Mouse (Mus musculus) embryonic facial prominence, embryonic 14.5 days (tissue): ENCODE results near the gene Kcna2. TPM values are rescaled to one million over a fixed set of nuclear protein-coding genes. Genes with fewer than 3 reads are reported as not detected.

ENCODE experiments used
- ATAC-seq: fragments of 200-750 bp; cut with Nextera tagmentation; 2 replicates; pipeline ENCODE4 v1.8.0; 2017; ENCODE audit warnings: low read depth, moderate number of reproducible peaks, moderate TSS enrichment
- DNase-seq: peaks from one replicate; pipeline ENCODE4 v3.0.0-alpha.2; 2015; ENCODE audit warnings: low spot score
- H3K27ac ChIP-seq: fragments of 300-500 bp; sonication (generic); replicated peaks from 2 replicates; pipeline ENCODE4 v1.5.1; 2014; ENCODE audit warnings: low read depth, mild to moderate bottlenecking, low read length, moderate library complexity
- H3K27me3 ChIP-seq: fragments of 300-500 bp; sonication (generic); replicated peaks from 2 replicates; pipeline ENCODE4 v1.6.1; 2014; ENCODE audit warnings: low read length; ENCODE audit not compliant: control insufficient read depth, insufficient read depth
- H3K36me3 ChIP-seq: fragments of 300-500 bp; sonication (generic); 2 replicates; pipeline ENCODE4 v1.6.1; 2014; ENCODE audit warnings: low read length, mixed read lengths; ENCODE audit not compliant: control insufficient read depth, insufficient read depth
- H3K4me1 ChIP-seq: fragments of 300-500 bp; sonication (generic); 2 replicates; pipeline ENCODE4 v1.6.1; 2014; ENCODE audit warnings: antibody characterized with exemption, low read length; ENCODE audit not compliant: control insufficient read depth, insufficient read depth
- H3K4me2 ChIP-seq: fragments of 300-500 bp; sonication (generic); 2 replicates; pipeline ENCODE4 v1.6.1; 2014; ENCODE audit warnings: low read depth, mild to moderate bottlenecking, low read length, moderate library complexity, mixed read lengths
- H3K4me3 ChIP-seq: fragments of 300-500 bp; sonication (generic); 2 replicates; pipeline ENCODE4 v1.5.1; 2014; ENCODE audit warnings: low read depth, mild to moderate bottlenecking, low read length
- H3K9ac ChIP-seq: fragments of 300-500 bp; sonication (generic); 2 replicates; pipeline ENCODE4 v1.6.1; 2014; ENCODE audit warnings: low read depth, mild to moderate bottlenecking, low read length, moderate library complexity, mixed read lengths
- H3K9me3 ChIP-seq: fragments of 300-500 bp; sonication (generic); 2 replicates; pipeline ENCODE4 v1.6.1; 2016; ENCODE audit warnings: low read length; ENCODE audit not compliant: control insufficient read depth
- WGBS: fragments of 180-500 bp; shearing (Covaris S2); extraction: QIAGEN DNeasy Blood & Tissue Kit; methylation state at CpG from one replicate; pipeline ENCODE4 v1.1.7; 2014; 5-methylcytosine and 5-hydroxymethylcytosine counted together
- polyA plus RNA-seq: library from polyadenylated mRNA; unstranded; fragments of >200 nt; fragmentation: Nextera tagmentation; extraction: Ambion mirVana; gene quantifications from 2 replicates; pipeline ENCODE4 v1.2.1, GENCODE M21; 2014

Gene Kcna2
- polyA plus RNA-seq, 1 experiment from 2014 or later = 0.42 TPM

DNA sequence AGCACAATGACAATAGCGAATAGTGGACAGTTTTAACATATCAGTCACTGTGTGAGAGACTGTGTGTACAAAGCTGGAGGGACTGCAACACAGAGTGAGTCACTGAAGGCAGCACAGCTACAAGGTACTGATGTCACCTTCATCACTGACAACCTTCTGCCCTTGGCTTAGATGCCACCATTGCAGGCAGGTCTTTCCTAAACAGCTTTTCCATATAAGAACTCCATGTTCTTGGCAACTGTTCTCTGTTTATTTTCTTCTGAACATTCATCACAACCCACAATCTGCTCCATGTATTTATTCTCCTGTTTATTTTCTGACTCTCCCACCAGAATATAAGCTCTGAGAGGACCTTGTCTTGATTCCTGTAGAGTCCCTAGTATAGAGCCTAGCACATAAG is 26.7 kb downstream of the Kcna2 start:
- Histone ChIP-seq H3K4me3 (no peak overlapping the region), H3K9ac (no peak overlapping the region), H3K4me1 (no peaks in the 10 kb centered on the region), H3K27ac (no peak overlapping the region), H3K36me3 (no peaks in the 10 kb centered on the region), H3K9me3 (no peaks in the 10 kb centered on the region), H3K4me2 (no peak overlapping the region), H3K27me3 (no peaks in the 10 kb centered on the region)
- DNase-seq (no peak), ATAC-seq (no peak)
- 83% methylated on average over 1 of the region's 1 CpGs for WGBS

DNA sequence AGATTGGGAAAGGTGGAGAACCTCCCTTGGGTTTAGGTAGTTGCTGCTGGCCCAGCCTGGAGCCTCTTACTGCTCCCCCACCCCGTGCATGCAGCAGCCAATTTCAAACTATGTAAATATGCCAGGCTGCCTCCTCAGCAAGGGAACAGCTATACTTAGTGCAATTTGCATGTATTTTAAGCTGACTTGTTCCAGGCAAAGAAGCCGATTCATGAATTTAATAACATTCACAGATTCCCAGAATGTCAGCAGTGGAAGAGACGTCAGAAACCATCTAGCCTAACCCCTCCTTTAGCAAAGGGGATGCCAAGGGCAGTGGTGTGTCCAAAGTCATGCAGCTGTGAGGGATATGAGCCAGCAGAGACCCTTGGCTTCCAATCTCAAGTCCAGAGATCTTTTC is 27.5 kb downstream of the Kcna2 start:
- no peak overlapping the region for H3K27ac ChIP-seq
- H3K9ac ChIP-seq = no peak overlapping the region
- no peak overlapping the region for H3K4me3 ChIP-seq
- no peak for DNase-seq
- H3K4me1 ChIP-seq = no peaks in the 10 kb centered on the region
- H3K36me3 ChIP-seq = no peaks in the 10 kb centered on the region
- ATAC-seq = no peak
- no peak overlapping the region for H3K4me2 ChIP-seq
- WGBS = 51% methylated on average over 3 of the region's 3 CpGs
- H3K27me3 ChIP-seq = no peaks in the 10 kb centered on the region
- H3K9me3 ChIP-seq = no peaks in the 10 kb centered on the region

DNA sequence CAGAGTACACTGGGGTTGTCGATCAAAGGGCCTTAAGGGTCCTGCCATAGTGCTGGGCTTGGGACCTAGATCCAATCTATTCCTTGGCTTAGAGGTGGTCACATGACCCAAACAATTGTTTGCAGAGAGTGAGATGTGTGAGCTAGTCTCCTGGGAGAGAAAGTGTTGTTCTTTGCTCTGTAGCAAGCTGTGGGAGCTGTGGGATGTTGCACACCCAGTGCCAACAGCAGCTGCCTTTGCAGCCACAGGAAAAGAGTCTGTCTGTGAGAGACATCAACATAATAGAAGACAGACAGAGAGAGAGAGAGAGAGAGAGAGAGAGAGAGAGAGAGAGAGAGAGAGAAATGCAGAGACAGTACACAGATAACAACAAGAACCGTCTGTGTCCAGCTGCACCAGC is 28.3 kb downstream of the Kcna2 start:
- H3K36me3 ChIP-seq = no peaks in the 10 kb centered on the region
- H3K27ac ChIP-seq = no peak overlapping the region
- H3K9me3 ChIP-seq = no peaks in the 10 kb centered on the region
- DNase-seq (no peak), ATAC-seq (no peak)
- no peak overlapping the region for H3K9ac ChIP-seq
- H3K27me3 ChIP-seq = no peaks in the 10 kb centered on the region
- no peak overlapping the region for H3K4me2 ChIP-seq
- H3K4me1 ChIP-seq = no peaks in the 10 kb centered on the region
- H3K4me3 ChIP-seq = no peak overlapping the region
- 69% methylated on average over 2 of the region's 2 CpGs for WGBS

DNA sequence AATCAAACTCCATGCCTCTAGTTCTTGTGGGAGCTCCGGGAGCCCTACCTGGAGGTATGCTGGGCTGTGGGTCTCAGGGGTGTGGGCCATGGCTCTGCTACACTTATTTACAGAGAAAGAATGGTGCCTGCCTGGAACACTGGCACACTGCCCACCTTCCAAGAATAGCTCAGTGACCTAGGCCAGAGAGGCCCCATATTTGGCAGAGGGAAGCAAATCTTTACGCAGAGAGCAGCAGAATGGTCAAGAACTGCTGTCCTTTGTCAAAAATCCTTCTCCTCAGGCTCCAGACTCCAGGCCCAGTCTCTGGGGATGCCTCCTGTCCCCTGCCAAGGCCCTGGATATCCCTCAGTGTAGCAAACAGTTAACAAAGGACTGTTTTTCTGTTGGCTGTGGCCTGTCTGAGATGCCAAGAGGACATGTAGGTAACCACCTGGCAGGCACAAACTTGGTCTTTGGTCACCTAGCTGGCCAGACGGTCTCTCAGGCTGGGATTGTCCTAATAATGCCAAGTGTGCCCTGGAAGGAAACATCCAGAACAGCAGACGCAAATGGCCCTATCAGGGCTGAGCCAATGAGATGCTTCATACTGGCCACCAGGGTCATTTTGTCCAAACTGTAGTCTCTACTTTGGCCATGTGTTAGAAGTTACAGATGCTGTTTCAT is 29.8 kb downstream of the Kcna2 start:
- no peak overlapping the region for H3K27ac ChIP-seq
- DNase-seq = no peak
- H3K9ac ChIP-seq = no peak overlapping the region
- no peak for ATAC-seq
- H3K4me1 ChIP-seq = no peaks in the 10 kb centered on the region
- H3K4me3 ChIP-seq = no peak overlapping the region
- H3K9me3 ChIP-seq = no peaks in the 10 kb centered on the region
- 69% methylated on average over 4 of the region's 4 CpGs for WGBS
- H3K27me3 ChIP-seq = no peaks in the 10 kb centered on the region
- no peak overlapping the region for H3K4me2 ChIP-seq
- no peaks in the 10 kb centered on the region for H3K36me3 ChIP-seq

DNA sequence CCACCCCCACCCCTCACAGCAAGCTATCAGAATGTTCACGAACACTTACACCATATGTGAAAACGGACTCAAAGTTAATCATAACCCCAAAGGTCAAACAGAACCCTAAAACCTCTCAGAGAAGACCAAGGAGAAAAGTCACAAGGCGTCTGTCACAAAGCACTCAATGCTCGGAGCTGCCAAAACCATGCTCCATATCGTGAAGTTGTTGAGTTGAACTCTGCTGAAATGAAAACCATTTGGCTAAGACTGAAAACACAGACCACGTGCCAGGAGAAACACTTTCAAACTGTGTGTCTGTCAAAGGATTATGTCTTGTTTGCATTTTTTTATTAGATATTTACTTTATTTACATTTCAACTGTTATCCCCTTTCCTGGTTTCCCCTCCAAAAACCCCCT is 30.9 kb downstream of the Kcna2 start:
- no peaks in the 10 kb centered on the region for H3K9me3 ChIP-seq
- WGBS = 66% methylated on average over 6 of the region's 6 CpGs
- H3K27ac ChIP-seq = no peak overlapping the region
- H3K4me3 ChIP-seq = no peak overlapping the region
- ATAC-seq (no peak), DNase-seq (no peak)
- no peaks in the 10 kb centered on the region for H3K27me3 ChIP-seq
- no peaks in the 10 kb centered on the region for H3K4me1 ChIP-seq
- no peak overlapping the region for H3K9ac ChIP-seq
- H3K4me2 ChIP-seq = no peak overlapping the region
- no peaks in the 10 kb centered on the region for H3K36me3 ChIP-seq

DNA sequence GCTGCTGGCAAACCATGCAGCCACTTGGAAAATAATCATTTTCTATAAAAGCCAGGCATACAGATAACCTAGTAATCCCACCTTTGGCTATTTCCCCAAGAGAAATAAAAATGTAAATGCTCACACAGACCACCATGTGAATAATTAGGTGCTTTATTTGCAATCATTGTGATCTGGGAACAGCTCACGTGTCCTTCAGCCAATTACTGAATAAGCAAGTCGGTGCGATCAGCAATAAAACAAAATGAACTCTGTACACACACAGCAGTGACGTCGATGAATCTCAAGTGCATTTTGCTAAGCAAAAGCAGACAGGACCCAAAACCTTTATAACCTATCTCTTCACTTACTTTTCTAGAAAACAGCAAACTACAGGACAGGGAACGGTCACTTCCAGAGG is 31.7 kb downstream of the Kcna2 start:
- no peak overlapping the region for H3K27ac ChIP-seq
- no peaks in the 10 kb centered on the region for H3K9me3 ChIP-seq
- no peaks in the 10 kb centered on the region for H3K36me3 ChIP-seq
- DNase-seq = no peak
- H3K27me3 ChIP-seq = no peaks in the 10 kb centered on the region
- no peak overlapping the region for H3K4me2 ChIP-seq
- no peaks in the 10 kb centered on the region for H3K4me1 ChIP-seq
- ATAC-seq = no peak
- H3K9ac ChIP-seq = no peak overlapping the region
- no peak overlapping the region for H3K4me3 ChIP-seq
- WGBS = 81% methylated on average over 6 of the region's 6 CpGs

DNA sequence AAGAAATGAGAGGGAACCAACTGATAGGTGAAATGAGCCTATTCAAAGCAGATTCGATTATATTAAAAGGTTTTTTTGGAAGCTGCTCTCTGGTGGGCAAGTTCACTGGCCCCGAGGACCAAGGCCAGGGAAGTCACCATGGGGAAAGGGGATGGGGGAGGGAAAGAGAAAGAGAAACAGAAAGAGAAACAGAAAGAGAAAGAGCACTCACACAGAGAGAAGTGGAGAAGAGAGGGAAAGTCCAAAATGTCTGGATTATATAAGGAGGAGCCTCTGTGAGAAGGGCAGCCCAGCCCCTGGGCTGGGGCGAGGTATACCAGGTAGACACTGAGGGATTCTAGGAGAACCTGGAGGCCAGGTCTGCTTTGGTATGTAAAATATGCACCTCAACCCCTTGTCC is 33.5 kb downstream of the Kcna2 start:
- Histone ChIP-seq H3K4me1 (no peaks in the 10 kb centered on the region), H3K4me3 (no peak overlapping the region), H3K4me2 (no peak overlapping the region), H3K9ac (no peak overlapping the region), H3K36me3 (no peaks in the 10 kb centered on the region), H3K27ac (no peak overlapping the region), H3K9me3 (no peaks in the 10 kb centered on the region), H3K27me3 (no peaks in the 10 kb centered on the region)
- no peak for ATAC-seq
- DNase-seq = no peak
- WGBS = 74% methylated on average over 3 of the region's 3 CpGs

DNA sequence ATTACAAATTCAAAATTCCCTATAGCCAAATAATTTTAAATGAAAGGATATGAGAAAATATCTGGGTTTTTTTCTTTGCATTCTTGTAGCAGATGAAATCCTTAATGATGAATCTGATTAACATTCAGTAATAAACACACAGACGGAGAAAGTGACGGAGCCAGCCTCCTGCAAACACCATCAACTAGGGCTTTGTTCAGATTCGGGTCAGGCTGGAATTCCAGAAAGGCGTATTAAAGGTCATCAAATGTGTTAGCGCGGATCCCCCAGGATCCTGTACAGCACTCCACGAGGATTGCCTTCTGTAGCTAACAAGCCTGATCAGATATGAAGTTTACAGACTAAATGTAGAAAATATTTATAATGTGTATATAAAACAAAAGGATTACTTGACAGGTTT is 46.2 kb downstream of the Kcna2 start:
- no peak overlapping the region for H3K27ac ChIP-seq
- H3K4me3 ChIP-seq = no peak overlapping the region
- H3K9me3 ChIP-seq = no peaks in the 10 kb centered on the region
- ATAC-seq (no peak), DNase-seq (no peak)
- no peak overlapping the region for H3K4me2 ChIP-seq
- no peaks in the 10 kb centered on the region for H3K4me1 ChIP-seq
- no peaks in the 10 kb centered on the region for H3K27me3 ChIP-seq
- H3K9ac ChIP-seq = no peak overlapping the region
- H3K36me3 ChIP-seq = no peaks in the 10 kb centered on the region
- 72% methylated on average over 7 of the region's 7 CpGs for WGBS

DNA sequence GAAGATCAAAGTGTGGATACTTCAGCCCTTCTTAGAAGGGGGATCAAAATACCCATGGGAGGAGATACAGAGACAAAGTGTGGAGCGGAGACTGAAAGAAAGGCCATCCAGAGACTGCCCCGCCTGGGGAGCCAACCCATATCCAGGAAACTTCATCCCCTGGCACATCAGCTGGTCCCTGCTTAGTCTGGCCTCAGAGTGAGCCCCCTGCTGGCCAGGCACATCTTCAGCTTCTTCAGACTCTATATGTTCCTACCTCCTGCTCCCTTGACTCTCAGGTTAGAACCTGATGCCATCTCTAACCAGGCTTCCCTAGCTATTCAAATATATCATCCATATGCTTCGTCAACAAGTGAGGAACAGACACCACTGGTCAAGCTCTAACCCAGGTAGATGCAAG is 48.1 kb downstream of the Kcna2 start:
- Histone ChIP-seq H3K9me3 (no peaks in the 10 kb centered on the region), H3K27ac (no peak overlapping the region), H3K4me3 (no peak overlapping the region), H3K4me2 (no peak overlapping the region), H3K9ac (no peak overlapping the region), H3K4me1 (no peaks in the 10 kb centered on the region), H3K27me3 (no peaks in the 10 kb centered on the region), H3K36me3 (no peaks in the 10 kb centered on the region)
- ATAC-seq (0 out of 2 replicates have a peak, but pooled peaks have one; percentile 30), DNase-seq (peak; percentile 11)
- 64% methylated on average over 3 of the region's 3 CpGs for WGBS
